Mouse (Mus musculus) embryo, embryonic 11.5 days (tissue): Measurements from ENCODE around the gene Gpr26.

Experiments used
- DNase-seq: peaks from one replicate; pipeline ENCODE4 v3.0.0-alpha.2; 2012; ENCODE audit warnings: low read depth, low spot score

The Gpr26 gene

DNA sequence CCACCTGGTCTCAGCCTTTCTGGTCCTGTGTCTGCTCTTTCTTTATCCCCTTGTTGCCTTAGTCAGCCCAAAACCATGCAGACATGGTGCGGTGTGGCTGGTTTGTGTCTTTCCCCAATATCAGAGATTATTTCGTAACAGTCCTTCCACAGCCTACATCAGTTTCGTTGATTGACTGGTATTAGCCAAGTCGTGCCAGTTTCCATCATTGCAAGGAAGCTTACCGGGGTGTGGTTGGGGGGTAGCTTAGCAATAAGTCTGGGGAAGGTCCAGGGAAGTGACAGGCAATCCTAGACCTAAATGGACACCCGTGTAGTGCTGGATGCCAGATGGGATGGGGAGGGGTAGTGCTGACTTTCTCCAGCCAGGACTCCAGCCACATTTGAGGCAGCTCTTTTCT, 59.3 kb downstream of the Gpr26 start:
- DNase-seq = no peak

- no peak for DNase-seq
Observed at GRCm38 (mm10) chr7:132026671-132027070, 60.4 kb downstream of the Gpr26 start.

GRCm38 (mm10) chr7:132031940-132032531, 65.8 kb downstream of the Gpr26 start:
- DNase-seq = no peak
